Mouse (Mus musculus): ENCODE data around the gene Haus2.

Gene Haus2

DNA sequence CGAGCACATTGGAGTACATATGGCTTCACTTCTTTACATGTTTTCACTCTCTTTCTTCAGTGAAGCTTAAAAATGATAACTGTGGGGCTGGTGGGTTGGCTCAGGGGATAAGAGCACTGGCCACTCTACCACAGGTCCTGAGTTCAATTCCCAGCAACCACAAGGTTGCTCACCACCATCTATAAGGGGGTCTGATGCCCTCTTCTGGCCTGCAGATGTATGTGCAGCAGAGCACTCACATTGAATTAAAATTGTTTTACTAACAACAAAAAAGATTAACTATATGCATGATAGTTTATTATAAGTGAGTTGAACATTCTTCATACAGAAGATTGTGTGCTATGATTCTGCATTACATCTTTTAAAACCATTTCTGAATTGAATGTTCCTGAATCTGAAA is 10.4 kb downstream of the Haus2 start:
- DNase-seq: no peak

DNA sequence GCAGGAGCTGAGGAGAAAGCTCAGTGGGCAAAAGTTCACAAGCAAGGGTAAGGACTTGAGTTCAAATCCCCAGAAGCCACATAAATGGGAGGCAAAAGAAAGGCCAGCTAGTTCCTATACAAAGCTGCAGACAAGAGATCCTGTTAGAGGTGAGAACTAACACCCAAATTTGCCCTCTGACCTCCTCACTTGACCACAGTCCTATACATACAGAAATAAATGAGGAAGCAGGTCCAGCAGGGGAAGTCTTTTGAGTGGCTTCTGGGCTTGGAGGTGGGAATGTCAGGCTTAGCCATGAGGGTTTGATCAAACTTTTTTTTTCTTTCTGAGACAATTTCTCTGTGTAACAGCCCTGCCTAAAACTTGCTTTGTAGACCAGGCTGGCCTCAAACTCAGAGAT is 13.7 kb downstream of the Haus2 start:
- DNase-seq: no peak

DNA sequence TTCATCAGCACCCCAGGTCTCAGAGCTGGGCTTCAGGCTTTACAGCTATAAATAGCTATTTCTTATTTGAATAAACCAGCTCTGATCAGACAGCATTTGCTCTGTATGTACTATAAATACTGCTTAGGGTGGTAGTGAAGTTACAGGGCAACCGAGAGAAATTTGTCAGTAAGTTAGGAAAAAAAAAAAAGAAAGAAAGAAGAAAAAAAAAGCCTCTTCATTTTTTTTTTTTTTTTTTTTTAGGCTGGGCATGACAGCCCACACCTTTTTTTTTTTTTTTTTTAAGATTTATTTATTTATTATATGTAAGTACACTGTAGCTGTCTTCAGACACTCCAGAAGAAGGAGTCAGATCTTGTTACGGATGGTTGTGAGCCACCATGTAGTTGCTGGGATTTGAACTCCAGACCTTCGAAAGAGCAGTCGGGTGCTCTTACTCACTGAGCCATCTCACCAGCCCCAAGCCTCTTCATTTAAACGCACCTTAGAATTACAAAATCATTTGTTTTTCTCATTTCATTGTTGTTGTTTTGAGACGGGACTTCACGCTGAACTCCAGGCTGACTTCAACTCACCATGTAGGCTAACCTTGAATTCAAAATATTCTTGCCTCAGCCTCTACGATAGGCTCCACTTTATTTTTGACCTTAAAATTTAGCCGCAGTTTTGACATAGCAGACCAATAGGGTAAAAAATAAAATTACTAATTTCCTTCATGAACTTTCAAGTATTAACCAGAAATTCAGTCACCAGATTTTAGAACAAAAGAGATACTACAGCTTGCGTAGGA is 19.1 kb downstream of the Haus2 start:
- DNase-seq: no peak

DNA sequence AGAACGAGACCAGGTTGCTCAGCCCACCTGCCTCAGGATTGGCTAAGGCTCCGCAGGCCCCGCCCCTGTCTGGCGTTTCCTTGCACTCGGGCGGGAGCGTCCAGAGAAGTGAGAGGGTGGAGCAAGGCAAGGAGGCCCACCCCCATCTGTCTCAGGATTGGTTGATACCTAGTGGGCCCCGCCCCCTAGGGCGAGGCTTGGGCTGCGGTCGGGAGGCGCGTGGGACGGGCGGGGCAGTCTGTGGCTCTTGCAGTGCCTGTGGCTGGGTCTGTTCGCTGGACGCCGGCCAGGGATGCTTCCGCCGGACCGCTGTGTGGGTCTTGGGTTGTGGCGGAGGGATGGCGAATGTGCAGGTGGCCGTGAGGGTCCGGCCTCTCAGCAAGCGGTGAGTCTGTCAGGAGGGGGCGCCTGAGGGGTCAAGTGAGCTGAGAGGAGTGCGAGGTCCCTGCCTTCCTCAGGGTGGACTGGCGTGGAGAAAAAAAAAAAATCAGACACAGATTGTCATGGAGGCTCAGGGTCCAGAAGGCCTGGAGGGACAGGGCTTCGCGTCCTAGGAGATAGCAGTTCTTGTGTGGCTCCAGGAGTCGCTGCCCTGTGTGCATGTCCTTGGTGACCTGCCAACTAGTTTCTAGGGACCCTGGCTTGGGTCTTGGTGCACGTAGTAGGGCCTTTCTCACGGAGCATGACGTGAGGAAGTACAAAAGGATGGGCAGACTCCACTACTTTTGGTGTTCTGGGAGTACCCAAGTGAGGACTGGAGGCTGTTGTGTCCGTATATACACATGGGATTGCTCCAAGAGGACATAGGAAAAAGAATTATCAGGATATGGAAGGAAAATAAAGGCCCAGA is 19.9 kb downstream of the Haus2 start, which contains the start of gene Stard9:
Stard9 (plus strand) TSS at position 236 of the 850 bp plus-strand sequence.
- peak; percentile 99 for DNase-seq

DNA sequence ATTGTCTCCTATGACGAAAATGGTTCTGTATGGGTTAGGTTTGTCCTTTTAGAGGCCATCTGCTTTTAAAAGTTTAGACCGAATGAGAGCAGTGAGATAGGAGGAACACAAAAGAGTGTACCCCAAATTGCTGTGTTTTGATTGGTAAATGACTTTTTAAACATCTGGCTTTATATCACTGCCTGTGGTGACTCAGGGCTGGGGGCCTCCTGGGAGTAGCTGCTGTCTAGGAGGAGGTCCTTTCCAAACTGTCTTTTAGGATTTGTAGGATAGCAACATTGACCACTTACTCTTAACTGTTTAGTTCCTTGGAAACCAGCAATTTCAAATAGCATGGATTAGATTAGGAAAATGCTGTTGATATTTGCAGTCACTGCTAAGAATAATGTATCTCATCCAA is 21.1 kb downstream of the Haus2 start:
- DNase-seq: no peak

DNA sequence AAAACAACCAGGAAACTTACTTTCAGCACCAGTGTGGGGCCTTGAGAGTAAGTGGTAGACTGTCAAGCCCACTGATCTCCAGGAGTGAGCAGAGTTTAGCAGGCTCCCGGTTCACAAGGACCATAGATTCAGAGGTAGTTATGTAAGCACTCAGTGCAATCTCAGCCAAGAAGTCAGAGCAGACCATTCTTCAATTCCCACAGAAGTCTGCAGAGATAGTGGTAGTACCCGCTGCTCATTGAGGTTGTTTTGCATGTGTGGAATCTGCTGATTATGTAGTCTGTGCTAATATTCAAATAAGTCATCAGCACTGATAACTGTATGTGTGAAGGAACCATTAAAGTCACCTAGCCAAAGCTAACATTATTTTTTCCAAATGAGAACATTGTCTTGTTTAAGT is 21.5 kb downstream of the Haus2 start:
- no peak for DNase-seq

DNA sequence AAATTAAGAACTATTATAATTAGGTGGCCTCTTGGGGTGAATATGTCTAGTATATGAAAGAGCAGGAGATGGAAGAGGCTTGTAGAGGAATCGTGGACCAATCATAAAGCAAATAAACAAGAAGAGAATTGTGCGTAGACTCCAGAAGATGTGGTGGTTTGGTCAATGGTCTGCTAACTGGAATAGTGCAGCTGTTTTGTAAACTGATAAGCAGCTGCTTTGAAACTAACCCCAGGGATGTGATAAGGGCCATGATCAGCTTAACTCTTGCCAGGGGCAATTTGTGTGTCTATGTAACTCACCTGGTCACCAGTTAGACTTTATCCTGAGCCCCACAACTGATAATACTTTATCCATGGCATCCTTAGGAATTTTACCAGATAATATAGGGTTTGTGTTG is 22.3 kb downstream of the Haus2 start:
- DNase-seq: no peak

DNA sequence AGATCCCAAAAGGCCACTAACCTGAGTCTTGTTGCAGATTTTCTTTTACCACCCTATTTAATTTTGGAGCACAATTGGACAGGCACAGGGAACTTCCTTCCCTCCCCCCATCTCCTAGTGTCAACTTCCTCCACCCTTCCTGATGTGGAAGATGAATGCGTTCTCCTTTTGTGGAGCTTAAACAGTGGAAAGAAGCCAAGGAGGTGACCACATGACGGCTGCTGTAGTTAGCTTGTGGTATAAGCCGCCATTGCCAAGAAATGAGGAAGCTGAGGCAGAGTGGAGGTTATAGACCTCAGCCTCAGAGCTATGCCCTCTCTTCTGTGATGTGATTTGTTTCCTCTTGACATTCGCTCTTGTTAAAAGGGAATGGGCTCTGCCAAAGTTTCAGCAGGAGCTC is 22.8 kb downstream of the Haus2 start:
- DNase-seq: no peak

DNA sequence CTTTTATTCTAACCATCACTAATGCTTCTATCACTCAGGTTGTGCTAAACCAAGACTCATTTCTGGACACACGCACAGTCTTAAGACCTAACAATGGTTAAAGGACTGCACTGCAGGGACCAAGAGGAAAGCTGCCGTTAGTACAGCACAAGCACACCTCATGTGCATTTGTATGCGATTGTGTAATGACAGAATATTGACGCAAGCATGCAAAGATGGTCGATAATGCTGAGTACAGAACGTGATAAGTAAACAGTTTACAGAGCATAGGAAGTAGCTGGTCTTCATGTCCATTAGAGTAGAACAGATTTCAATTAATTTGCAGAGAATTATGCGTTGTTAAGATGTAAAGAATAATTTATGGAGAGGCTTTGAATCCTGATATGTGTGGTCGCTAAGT is 31.7 kb downstream of the Haus2 start:
- DNase-seq: no peak

DNA sequence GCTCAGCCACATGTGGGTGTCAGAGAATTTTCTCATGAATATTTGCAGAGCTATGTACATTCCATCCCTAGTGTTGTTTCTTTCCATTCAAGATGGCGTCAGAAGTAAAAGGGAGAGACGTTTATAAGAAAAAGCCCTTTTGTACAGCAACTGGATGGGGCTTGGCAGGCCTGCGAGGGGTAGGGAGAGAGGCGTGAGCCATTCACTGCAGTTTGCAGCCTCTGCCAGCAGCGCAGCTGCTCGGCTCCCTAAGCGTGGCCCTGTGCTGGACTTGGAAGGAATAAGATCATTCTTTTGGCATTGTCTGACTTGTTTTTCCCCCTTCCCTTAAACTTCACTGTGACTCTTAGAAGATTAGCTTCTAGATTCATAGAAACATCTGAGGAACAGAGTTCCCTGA is 34.7 kb downstream of the Haus2 start:
- no peak for DNase-seq

DNA sequence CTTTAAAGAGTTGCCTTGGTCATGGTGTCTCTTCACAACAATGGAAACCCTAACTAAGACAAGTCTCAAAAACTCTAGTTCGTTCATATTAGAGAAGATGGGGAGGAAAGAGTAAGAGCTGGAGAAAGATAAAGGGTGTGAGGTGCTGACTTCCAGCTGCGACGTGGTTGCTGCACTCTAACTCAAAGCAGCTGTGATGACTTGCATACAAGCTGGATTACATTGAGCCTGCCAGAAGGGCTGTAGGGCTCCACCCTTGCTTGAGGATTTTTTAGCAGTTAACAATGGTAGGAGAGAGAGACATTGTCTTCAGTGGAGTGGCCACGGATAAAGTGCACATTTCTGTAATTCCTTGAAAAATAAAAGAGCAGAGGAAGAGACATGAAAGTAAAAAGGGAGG is 37.6 kb downstream of the Haus2 start:
- no peak for DNase-seq

DNA sequence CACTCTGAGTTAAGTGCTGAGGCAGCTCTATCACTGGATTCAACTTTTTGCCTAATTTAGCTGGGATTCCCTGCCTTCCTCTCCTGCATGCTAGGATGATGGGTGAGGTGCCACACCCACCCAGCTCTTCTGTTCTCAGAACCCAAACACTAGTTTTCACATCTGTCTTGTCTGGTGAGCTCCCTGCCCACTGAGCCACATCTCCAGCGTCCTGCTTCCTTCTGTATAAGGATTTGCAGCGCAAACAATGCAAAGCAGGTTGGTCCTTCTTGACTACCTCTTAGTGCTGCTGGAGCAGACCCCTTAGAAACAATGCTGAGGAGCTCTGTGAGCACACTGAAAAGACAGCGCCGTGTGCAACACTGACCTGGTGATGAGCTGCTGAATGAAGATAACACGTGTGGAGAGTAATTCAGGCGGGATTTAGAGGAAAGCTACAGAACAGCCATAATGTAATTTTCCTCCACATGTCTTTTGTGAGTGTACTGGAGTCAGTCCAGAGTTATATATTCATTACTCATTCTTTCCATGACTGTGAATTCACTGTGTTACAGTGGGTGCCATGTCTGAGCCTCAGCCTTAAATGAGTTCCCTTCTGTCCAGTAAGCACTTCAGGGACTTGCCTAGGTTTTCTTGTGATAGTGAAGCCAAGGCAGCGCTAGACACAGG is 43.2 kb downstream of the Haus2 start:
- DNase-seq: no peak

DNA sequence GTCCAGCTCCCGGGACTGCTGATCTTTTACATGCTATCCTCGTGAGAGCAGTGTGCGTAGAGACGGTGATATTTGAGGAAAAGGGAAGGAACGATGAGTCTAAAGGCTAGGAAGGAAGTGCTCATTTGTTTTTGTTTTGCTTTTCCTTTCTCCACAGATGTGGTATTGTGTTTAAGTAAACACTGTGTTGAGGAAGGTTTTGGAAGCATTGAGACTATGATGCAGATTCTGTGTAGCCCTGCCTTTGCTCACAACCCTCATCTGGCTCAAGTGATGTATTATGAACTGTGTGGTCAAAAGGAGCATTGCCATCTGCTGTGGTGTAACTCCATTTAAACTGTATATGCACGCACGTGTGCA is 43.7 kb downstream of the Haus2 start:
- DNase-seq: no peak

DNA sequence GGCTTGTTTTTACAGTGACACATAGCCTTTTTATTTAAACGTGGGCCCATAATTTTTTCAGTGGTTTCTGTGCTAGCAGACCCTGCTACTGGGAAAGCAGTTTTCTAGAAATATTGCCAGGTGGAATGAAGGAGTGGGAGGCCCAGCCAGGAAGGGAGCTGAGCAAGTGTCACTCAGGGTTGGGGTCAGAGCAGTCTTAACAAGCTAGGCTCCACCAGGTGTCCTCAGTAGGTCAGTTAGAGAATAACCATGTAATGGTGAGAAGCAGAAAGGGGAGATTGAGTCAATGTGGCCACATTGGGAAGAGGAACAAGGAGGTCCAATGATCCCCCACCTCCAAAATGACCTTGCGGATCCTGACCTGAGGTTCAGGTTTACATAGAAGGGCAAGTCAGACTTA is 45.5 kb downstream of the Haus2 start:
- DNase-seq: no peak

DNA sequence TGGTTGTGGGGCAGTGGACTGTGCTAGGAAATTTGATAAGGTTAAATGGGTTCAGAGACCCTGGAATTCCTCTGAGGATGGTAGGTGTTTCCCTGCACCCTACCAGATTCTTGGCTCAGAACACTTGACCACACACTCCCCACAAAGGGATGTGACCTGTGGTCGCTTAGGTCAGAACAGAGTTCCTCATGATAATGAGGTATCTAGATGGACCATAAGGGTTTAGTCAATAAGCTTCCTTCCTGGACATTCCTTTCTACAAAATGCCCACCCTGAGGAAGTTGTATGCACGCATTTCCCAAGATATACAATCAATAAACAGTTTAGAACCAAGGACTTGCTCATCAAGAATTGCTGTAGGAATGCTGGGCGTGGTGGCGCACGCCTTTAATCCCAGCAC is 46.7 kb downstream of the Haus2 start:
- DNase-seq: no peak

DNA sequence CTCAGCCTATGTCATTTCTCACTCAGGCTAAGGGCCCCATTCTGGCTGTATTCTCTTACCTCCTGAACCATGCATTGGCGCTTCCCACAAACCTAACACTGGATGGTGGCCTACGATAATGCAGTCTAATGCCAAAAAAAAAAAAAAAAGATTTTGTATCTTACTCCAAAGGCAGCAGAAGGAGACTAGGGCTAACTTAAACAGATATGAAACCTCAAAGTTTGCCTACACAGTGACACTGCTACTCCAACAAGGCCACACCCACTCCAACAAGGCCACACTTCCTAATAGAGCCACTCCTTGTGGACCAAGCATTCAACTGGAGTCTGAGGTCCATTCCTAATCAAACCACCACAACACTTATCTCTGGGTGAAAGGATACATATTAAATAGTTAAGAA is 47.5 kb downstream of the Haus2 start:
- DNase-seq: no peak

DNA sequence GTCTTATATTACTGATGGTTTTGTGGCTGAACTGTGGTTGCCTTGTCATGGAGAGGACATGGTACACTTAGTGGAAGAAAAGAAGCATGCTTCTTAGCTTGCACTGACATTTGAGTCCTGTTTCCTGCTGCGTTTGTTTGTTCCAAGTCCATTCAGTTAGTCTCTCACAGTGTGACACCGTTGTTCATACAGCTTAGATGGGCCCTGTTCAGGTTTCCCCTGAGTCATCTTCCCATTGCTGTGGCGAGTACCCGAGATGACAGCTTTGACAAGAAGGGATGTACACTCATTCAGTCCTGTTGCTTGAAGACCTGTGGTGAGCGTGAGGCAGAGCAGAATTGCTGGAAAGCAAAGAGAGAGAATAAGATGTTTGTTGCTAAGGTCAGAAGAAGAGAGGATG is 49.3 kb downstream of the Haus2 start:
- no peak for DNase-seq

DNA sequence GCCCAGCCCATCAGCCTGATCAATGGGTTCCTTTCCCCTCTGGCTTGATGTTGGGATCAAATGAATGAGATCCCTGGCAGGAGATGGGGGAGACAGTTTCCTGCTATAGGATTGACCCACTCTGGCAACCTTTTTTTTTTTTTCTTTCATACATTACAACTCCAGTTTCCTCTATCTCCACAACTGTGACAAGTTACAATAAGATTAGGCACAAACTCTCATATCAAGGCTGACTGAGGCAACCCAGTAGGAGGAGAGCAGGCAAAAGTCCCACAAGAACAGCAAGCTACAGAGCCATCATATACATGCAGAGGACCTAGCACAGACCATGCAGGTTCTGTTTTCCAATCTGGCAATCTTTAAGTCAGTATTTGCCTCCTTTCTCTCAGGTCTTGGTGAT is 50.1 kb downstream of the Haus2 start:
- DNase-seq: no peak

DNA sequence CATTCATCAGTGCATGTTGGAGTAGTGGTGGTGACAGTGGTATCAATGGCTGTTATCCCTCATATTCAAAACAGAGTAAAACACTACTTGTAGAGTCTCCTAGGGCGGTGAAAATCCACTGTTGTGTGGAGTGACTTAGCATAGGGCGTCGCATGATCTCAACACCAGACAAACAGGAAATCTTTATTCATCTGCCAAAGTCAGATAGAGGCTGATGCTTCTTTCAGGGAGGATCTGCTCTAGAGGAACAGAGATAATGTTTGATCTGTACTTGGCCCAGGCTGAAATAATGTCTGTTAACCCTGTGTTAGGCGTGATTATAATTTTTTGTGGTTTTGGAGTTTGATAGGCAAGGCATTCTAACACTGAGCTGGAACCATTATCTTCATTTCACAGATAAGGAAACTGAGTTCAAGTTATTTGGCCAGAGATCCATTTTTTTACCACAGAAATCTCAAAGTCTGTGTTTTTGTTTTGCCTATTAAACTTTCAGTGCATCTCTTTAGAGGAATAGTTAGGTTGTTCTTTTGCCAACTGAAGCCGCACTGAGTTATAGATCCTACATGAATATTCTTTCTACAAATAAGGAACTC is 51.4 kb downstream of the Haus2 start:
- no peak for DNase-seq

DNA sequence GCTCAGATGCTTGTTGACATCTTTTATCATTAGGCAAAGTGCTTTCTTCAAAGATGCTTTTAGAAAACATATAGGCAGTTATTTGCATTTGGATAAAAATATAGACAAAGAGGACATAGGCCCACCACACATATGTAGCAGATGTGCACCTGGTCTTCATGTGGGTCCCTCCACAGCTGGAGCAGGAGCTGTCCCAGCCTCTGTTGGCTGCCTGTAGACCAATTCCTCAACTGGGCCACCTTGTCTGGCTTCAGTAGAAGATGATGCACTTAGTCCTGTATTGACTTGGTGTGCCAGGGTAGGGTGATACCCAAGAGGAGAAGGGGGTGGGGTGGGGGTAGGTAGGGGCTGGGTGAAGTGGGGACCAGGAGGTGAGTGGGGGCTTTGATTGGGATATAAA is 53.6 kb downstream of the Haus2 start:
- no peak for DNase-seq

DNA sequence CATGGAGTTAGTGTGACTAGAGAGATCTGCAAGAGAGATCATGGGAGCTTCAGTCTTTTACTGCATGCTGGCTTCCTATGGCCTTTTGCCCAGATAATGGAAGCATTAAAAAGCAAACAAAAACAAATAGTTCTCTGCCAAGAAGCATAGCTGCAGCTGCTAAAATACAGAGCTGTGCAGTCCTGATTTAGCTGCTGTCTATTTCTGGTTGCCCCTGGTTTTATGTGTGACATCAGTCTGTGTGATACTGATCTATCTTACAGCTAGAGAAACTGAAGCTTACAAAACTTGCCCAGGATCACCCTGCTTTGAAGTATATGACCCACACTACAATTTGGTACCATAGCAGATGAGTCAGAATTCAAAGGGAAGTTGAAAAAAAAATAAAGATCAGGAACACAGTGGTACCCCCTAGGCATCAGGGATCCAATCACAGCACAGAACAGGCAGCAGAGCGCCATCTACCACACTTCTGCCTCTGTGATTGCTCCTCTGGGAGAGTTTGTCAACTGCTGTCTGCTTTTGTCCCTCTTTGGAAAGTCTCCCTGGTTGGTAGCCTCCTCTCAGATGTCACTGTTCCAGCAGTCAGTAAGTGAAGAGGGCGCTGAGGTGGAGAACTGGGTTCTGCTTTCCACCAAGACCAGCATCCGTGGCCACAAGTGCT is 54.4 kb downstream of the Haus2 start:
- no peak for DNase-seq

DNA sequence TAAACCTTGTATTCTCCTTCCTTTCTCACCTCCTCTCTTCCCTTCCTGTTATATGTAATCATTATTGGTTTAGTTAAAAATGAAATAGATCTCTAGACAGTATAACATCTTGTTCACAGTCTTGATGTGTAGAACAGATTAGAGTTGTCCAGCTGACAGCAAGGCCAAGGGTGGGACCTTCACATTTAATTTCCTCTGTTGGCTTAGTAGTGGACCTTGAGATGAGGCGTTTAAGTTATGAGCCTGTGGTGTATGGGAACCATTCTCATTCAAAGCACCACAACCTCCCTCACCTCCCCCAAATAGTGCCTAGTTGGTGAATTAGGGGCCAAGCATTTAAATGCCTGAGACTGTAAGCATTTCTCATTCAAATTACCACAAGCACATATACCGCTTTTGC is 58.3 kb downstream of the Haus2 start:
- no peak for DNase-seq

DNA sequence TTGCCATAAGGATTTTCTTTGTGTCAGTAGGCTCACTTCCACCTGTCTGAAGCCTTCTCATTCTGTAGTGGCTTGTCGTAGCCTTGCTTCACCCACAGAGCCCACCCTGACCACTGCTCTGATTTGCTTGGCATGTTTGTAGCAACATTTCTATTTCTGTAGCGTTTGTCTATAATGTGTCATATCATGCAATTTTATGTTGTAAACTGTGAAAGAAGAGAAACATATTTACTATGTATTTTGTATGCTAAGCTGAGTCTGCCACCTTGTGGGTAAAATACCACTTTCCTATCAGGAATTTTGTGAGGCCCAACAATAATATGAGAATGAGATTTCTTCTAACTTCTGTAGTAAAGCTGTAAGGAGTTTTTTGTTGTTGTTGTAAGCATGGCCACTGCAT is 61.1 kb downstream of the Haus2 start:
- DNase-seq: no peak
